Mouse (Mus musculus): ENCODE measurements around the gene Ltbp2. TPM values are rescaled to one million over a fixed set of nuclear protein-coding genes. Genes with fewer than 3 reads are reported as not detected.

The Ltbp2 gene
- total RNA-seq, 2 experiments from 2014 or later, result 1.3 TPM

DNA sequence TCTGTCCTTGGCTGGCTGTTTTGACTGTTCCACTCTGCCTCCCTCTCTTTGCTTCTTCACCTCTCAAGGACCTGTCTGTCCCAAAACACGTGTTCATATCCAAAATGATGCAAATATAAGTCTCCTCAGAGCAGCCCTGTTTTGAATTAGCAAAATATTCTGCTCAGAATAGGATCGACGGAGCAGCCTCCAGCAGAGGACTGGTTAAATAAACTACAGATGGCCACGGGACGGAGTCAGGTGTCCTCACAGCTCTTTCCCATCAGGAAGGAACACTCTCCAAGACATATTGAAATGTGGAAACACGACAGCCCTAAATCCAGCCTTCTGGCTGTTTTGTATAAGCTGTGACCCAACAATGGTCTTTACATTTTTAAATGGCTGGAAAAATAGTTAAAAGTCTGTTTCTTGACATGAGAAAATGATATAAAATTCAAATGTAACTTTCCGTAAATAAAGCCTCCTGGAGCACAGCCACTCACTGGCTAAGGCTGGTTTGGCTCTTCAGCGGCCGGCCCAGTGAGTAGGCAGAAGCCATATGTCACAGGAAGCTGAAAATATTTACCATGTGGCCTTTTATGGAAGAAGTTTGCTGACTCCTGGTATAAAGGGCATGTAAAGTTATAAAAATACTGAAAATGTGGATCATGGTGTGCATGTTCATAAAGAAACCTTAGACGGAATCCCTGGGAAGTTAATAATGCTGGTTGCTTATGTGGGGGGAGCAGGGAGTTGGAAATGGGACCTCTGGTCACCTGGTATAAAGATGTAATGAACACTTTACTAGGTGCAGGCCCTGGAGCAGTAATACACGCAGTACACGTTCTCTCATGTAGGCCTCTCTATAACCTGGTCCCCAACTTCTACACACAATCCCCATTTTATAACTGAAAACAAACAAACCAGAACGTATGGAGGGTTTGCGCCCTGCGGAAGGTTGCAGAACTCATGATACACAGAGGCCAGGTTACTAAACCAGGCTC, 34.9 kb downstream of the Ltbp2 start:
- no peak for DNase-seq (ENCODE audit: low spot score in 2 of 2)

GRCm38 (mm10) chr12:84840734-84841133, 35.6 kb downstream of the Ltbp2 start:
- no peak for DNase-seq (ENCODE audit: low spot score in 2 of 2)

DNA sequence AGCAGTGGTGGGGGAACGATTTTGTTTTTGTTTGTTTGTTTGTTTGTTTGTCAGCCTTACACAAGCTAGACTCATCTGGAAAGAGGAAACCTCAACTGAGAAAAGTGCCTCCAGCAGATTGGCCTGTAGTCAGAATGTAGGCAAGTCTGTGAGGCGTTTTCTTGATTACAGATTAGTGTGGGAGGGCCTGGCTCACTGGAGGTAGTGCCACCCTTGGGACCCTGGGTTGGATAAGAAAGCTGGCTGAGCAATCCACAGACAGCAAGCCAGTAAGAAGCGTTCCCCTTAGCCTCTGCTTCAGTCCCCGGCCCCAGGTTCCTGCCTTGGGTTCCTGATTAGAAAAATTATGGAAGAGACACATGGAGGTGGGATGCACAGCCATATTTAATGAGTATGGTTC, 36.4 kb downstream of the Ltbp2 start:
- no peak for DNase-seq (ENCODE audit: low spot score in 2 of 2)

GRCm38 (mm10) chr12:84835626-84836025, 40.7 kb downstream of the Ltbp2 start:
- DNase-seq (ENCODE audit: low spot score in 2 of 2), result no peak

DNA sequence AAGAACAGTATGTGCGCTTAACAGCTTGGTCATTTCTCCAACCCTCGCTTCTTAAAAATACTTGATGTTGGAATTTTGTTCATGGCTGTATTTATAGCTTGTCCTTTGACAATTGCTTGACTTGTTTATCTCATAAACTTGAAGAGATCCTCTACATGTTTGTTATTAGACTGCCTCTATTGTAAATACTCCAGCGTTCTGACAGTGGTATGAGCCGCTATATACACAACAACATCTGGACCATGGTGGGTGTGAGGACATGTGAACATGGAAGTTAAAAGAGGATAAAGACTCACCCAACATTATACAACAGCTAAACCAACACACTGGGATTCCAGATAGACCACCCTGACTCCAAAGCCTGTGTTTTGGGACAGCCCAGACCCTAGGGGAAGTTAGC, 41.6 kb downstream of the Ltbp2 start:
- no peak for DNase-seq (ENCODE audit: low spot score in 2 of 2)

DNA sequence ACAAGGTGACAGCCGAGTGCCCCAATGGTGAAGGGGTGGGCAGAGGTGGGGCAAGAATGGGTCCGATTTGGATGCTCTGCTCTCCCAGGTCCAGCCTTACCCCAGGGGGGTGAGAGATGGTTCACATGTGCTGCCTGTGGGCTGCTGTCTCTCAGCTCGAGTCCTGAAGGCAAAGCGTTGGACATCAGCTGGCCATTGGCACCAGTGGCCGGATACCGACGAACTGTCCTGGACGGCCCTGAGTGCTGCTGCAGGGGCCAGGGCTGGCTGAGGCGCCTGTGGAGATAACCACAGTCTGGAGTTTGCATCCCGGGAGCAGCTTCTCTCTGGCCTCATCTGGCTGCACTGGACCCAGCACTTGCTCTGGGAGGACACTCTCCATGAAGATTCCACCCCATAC, 44.7 kb downstream of the Ltbp2 start:
- DNase-seq (ENCODE audit: low spot score in 2 of 2), result no peak

- no peak for DNase-seq (ENCODE audit: low spot score in 2 of 2)
Measured at GRCm38 (mm10) chr12:84831141-84831540, 45.2 kb downstream of the Ltbp2 start.

- DNase-seq (ENCODE audit: low spot score in 2 of 2), result no peak
Measured at GRCm38 (mm10) chr12:84830438-84830837, 45.9 kb downstream of the Ltbp2 start.

- DNase-seq (ENCODE audit: low spot score in 2 of 2), result no peak
Measured at GRCm38 (mm10) chr12:84829913-84830312, 46.4 kb downstream of the Ltbp2 start.

GRCm38 (mm10) chr12:84829109-84829724, 47.1 kb downstream of the Ltbp2 start:
- no peak for DNase-seq (ENCODE audit: low spot score in 2 of 2)

DNA sequence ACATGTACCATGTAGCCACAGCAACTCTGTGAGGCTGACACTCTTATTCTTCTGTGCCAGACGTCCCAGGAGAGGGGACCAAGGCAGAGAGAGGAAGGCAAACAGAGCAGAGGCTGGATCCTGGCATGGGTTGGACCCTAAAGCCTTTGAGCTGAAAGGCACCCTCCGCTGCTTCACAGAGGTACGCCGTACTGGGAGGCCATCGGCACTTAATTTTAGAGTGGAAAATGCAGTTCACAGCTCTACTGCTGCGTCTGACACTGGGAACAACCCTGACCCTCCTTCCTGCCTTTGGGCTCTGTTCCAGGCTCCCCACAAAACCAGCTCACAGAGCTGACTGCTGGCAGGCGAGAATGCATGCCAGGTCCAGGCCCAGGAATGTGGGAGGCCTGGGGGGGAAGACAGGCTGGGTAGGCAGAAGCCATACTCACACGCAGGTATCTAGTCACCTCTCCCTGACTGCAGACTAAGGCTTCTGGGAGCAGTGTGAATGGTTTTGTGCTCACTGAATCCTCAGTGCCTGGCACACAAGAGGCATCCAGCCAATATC, 48.9 kb downstream of the Ltbp2 start:
- no peak for DNase-seq (ENCODE audit: low spot score in 2 of 2)

- no peak for DNase-seq (ENCODE audit: low spot score in 2 of 2)
Measured at GRCm38 (mm10) chr12:84824203-84824602, 52.1 kb downstream of the Ltbp2 start.

DNA sequence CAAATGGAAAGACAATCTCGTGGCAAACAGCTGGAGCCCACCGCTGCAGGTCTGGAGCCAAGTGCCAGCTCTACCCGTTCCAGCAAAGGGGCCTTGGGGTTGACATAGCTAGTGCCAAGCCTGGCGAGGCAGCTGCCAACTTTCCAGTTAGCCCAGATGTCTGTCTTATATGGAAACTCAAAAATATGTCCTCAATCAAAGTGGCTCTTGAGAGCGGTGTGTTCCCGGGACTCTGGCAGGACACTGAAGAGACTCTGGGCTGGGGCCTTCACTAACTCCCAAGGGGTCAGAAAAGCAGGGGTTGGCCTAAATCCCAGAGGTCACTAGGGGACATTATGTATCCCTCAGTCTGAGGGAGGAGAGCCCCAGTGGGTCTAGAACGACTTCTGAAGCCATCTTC, 52.7 kb downstream of the Ltbp2 start:
- no peak for DNase-seq (ENCODE audit: low spot score in 2 of 2)

DNA sequence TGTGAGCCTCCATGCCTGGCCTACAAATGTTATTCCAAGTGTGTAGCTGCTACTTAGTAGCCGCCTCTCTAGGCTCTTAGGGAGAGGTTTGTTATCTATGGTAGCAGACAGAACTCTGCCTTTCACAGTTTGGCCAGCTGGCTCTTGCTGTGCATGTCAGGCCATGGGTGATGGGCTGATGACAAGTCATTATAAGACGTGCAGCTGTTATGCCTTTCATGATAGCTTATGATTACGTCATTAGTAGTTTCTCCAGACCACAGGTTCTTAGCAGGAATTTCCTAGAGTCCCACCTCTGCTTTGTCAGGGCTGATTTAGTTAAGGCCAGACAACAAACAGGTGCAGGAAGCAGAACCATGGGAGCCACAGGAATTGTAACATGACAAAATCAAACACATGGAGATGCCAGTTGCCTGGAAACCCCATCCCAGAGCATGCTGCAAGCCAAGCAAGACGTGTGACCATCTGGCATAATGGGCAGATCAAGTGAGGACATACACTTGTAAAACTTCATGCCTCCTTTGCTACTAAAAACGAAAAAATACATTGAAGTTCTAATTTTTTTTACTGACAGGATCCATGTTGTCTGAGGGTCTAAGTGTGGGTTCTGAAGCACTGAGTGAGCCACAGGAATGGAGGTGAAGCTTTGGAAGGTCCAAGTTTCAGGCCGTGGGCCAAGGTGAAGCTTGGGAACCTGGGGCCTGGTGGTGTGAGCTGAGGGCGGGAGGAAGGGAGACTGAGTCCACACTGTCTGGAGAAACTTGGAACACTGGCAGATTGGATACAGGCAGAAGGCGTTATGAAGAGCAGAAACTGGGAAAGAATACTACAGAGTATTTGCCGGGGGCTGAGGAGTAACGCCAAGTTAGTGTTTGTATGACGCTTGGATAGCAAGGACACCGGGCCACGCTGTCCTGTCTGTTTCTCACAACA, 56.8 kb downstream of the Ltbp2 start:
- peak; percentile 40 to 53 for DNase-seq (ENCODE audit: low spot score in 2 of 2)

DNA sequence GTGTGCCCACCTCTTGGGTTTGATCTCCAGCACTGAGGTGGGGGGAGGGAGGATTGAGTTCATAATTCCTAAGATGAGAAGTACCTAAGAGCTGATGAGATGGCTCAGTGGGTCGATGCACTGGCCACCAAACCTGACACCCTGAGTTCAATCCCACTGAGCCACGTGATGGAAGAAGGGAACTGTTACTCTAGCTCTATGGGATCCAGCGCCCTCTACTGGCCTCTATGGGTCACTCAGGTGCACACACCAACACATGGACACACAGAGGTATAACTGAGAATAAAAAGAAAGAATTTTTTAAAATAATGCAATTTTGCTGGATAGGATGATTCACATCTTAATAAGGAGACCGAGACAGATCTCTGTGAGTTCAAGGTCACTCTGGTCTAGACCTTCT, 57.8 kb downstream of the Ltbp2 start:
- no peak for DNase-seq (ENCODE audit: low spot score in 2 of 2)

DNA sequence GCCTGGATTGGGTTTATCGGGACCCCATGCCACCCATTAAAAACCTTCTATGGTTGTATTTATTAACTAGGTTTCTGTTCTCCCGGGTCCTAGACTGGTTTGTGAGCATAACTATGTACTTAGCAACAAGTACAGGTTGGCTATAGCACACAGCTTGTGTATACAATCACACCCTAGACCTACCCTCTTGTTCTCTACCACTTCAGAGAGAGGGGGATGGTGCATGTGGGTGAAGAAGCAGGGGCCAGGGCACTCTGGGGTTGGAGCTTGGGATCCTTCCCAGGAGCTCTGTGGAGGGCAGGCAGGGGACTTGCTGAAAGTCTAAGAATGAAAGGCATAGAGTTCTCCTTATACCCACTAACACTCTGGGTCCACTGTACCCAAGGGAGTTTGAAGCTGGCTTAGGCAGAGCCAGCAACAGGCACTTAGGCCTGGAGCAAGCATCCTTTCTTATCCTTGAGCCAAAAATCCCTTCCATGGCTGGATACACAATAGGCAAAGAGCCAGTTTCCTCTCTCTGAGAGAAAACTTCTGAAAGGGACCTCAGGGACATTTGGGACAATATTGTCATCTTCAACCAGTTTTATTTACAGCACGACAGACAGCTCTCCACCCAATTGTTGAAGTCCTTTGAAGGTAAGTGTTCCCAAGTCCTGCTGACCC, 61.5 kb downstream of the Ltbp2 start:
- no peak for DNase-seq (ENCODE audit: low spot score in 2 of 2)

- DNase-seq (ENCODE audit: low spot score in 2 of 2), result no peak
Measured at GRCm38 (mm10) chr12:84813773-84814172, 62.6 kb downstream of the Ltbp2 start.

DNA sequence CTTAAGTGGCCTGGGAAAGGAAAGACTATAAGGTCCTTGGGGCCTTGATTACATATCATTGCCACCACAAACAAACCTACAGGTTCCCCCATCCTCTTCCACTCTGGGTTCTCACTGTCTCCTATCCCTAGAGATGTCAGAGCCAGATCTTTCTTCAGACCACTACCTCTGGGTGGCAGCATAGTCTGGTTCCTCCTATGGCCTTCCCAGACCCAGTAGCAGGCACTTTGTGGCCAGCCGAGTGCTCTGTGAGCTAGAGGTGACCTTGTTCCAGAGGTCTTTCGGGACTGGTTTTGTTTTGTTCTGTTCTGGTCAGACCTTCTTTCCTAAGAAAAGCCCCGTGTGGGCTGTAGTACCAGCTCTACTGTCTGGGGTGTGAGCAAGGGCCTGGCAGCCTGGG, 64.3 kb downstream of the Ltbp2 start:
- no peak for DNase-seq (ENCODE audit: low spot score in 2 of 2)

DNA sequence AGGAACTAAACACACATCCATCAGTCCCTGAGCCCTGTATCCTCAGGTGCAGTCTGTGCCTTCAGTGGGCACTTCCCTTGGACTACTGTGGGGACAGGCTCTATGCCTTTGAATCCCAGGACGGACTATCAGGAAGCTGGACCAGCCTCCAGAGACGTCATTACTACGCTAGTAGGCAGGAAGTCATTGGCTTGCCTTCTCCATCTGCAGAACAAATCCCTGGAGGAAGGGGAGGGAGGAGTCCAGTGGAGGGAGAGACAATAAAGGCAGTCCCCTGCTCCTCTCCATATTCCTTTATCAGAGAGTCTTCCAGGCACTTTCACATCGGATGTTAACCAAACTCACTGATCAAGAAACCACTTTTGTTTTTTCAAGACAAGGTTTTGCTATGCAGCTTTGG, 64.8 kb downstream of the Ltbp2 start:
- no peak for DNase-seq (ENCODE audit: low spot score in 2 of 2)

GRCm38 (mm10) chr12:84810810-84811209, 65.5 kb downstream of the Ltbp2 start:
- no peak for DNase-seq (ENCODE audit: low spot score in 2 of 2)

DNA sequence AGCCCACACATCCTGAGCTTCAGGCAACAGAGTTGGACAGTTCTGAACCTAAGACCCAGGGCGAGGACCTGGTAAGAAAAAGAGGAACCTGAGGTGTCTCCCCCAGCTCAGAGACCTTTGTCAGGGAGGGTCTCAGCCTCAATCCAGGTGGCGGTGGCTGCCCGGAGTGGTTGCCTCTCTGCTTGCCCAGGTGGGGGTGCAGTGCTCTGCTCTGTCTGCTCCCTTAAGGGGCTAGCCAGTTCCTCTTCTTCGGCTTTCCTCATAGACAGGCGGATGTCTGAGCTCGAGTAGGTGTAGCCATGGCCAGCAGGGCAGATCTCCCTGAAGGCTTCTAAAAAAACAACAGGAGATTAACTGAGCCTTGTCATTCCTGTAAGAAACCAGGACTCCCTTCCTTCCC, 67.3 kb downstream of the Ltbp2 start:
- no peak for DNase-seq (ENCODE audit: low spot score in 2 of 2)

Measured in layer of hippocampus, postnatal 10 days (tissue).